Mouse (Mus musculus) myocyte (in vitro differentiated cells): ENCODE data around the gene Hdac1.

ENCODE experiments used
- CEBPB ChIP-seq: IDR thresholded peaks from 2 replicates; pipeline ENCODE4 v1.6.1; 2011; ENCODE audit warnings: mild to moderate bottlenecking, moderate library complexity; ENCODE audit not compliant: poor library complexity, insufficient read depth, severe bottlenecking
- MYOD1 ChIP-seq, 3 experiments: IDR thresholded peaks; one replicate each; pipeline ENCODE4 v1.6.1; 2011; ENCODE audit warnings: control low read depth in 2 of 3, low read depth in 2 of 3, mild to moderate bottlenecking in 2 of 3, moderate library complexity in 1 of 3; ENCODE audit not compliant: insufficient read length in 2 of 3, control insufficient read depth in 1 of 3
- POLR2A ChIP-seq: IDR thresholded peaks from one replicate; pipeline ENCODE4 v1.6.1; 2011; ENCODE audit warnings: low read depth, mild to moderate bottlenecking, control low read depth, moderate library complexity; ENCODE audit not compliant: insufficient read length
- USF1 ChIP-seq: IDR thresholded peaks from one replicate; pipeline ENCODE4 v1.6.1; 2011; ENCODE audit warnings: low read depth, mild to moderate bottlenecking, control low read depth, moderate library complexity

GRCm38 (mm10) chr4:129511413-129512096, 31.0 kb downstream of the Hdac1 start:
- TF ChIP-seq POLR2A: no peak
- no peak for TF ChIP-seq USF1
- TF ChIP-seq CEBPB: no peak
- TF ChIP-seq MYOD1 (IDR thresholded peaks at IDR 0.05; ENCODE audit: control insufficient read depth in 1 of 3, insufficient read length in 2 of 3, low read depth in 2 of 3): peak in 1 of 3 experiments; percentile 9
